Mouse (Mus musculus): ENCODE measurements at regions not wholly inside any gene's neighbourhood (a gene's known extent, or its start where the extent isn't known, plus 50 kb on each side); places are given as distances from the start of the nearest gene placed in this dataset.

- H3K9ac ChIP-seq, result no peak overlapping the region
- 49% methylated on average over 2 of the region's 2 CpGs for WGBS (ENCODE audit: insufficient replicate concordance)
- peak overlapping the region; percentile 24 for H3K27ac ChIP-seq
- ATAC-seq (ENCODE audit: low read depth) (no peak), DNase-seq (no peak)
- H3K4me3 ChIP-seq (replicated peaks), result no peak overlapping the region
- peaks cover 14% of the 10 kb centered on the region for H3K4me1 ChIP-seq (replicated peaks)
- H3K27me3 ChIP-seq, result no peaks in the 10 kb centered on the region
- no peaks in the 10 kb centered on the region for H3K9me3 ChIP-seq (replicated peaks)
- H3K4me2 ChIP-seq, result no peak overlapping the region
- no peaks in the 10 kb centered on the region for H3K36me3 ChIP-seq
Observed at GRCm38 (mm10) chr10:118751110-118751509, 118.9 kb downstream of the Dyrk2 start.

- H3K27ac ChIP-seq, result no peak overlapping the region
- H3K9ac ChIP-seq, result no peak overlapping the region
- no peaks in the 10 kb centered on the region for H3K9me3 ChIP-seq (replicated peaks)
- no peak for DNase-seq
- peaks cover 8% of the 10 kb centered on the region for H3K4me1 ChIP-seq (replicated peaks)
- ATAC-seq (ENCODE audit: low read depth), result no peak
- no peaks in the 10 kb centered on the region for H3K36me3 ChIP-seq
- H3K27me3 ChIP-seq, result no peaks in the 10 kb centered on the region
- H3K4me2 ChIP-seq, result no peak overlapping the region
- no peak overlapping the region for H3K4me3 ChIP-seq (replicated peaks)
- 70% methylated on average over 5 of the region's 5 CpGs for WGBS (ENCODE audit: insufficient replicate concordance)
Observed at GRCm38 (mm10) chr10:118753061-118753775, 116.8 kb downstream of the Dyrk2 start.

- ATAC-seq (ENCODE audit: low read depth) (no peak), DNase-seq (no peak)
- Histone ChIP-seq H3K9me3 (replicated peaks) (no peaks in the 10 kb centered on the region), H3K4me3 (replicated peaks) (no peak overlapping the region), H3K27ac (no peak overlapping the region), H3K9ac (no peak overlapping the region), H3K4me1 (replicated peaks) (peaks cover 2% of the 10 kb centered on the region; the same call in 1 of the 2 replicates), H3K27me3 (no peaks in the 10 kb centered on the region), H3K4me2 (no peak overlapping the region), H3K36me3 (no peaks in the 10 kb centered on the region)
- 85% methylated on average over 13 of the region's 13 CpGs for whole genome bisulfite sequencing (ENCODE audit: insufficient replicate concordance)
Observed at GRCm38 (mm10) chr10:118754791-118755190, 115.2 kb downstream of the Dyrk2 start.

- WGBS (ENCODE audit: insufficient replicate concordance), result 79% methylated on average over 18 of the region's 18 CpGs
- DNase-seq, result no peak
- no peak for ATAC-seq (ENCODE audit: low read depth)
Observed at GRCm38 (mm10) chr10:118758825-118759471, 111.1 kb downstream of the Dyrk2 start.

GRCm38 (mm10) chr10:118760441-118760840 is 109.6 kb downstream of the Dyrk2 start:
- WGBS (ENCODE audit: insufficient replicate concordance), result 70% methylated on average over 8 of the region's 8 CpGs
- Histone ChIP-seq H3K27me3 (no peaks in the 10 kb centered on the region), H3K4me3 (replicated peaks) (no peak overlapping the region)

More at GRCm38 (mm10) chr10:118758825-118759471, 111.1 kb downstream of the Dyrk2 start:
- Histone ChIP-seq H3K36me3 (no peaks in the 10 kb centered on the region), H3K4me2 (no peak overlapping the region), H3K9ac (no peak overlapping the region), H3K4me3 (replicated peaks) (no peak overlapping the region), H3K4me1 (replicated peaks) (peaks cover 9% of the 10 kb centered on the region), H3K9me3 (replicated peaks) (no peaks in the 10 kb centered on the region), H3K27me3 (no peaks in the 10 kb centered on the region), H3K27ac (no peak overlapping the region)

GRCm38 (mm10) chr10:118761101-118761868 is 108.7 kb downstream of the Dyrk2 start:
- H3K4me2 ChIP-seq, result no peak overlapping the region
- peak overlapping the region; percentile 53 for H3K27ac ChIP-seq
- H3K4me1 ChIP-seq (replicated peaks), result peaks cover 23% of the 10 kb centered on the region
- H3K9me3 ChIP-seq (replicated peaks), result no peaks in the 10 kb centered on the region
- H3K4me3 ChIP-seq (replicated peaks), result no peak overlapping the region
- H3K36me3 ChIP-seq, result no peaks in the 10 kb centered on the region
- no peak for DNase-seq
- 34% methylated on average over 10 of the region's 10 CpGs for WGBS (ENCODE audit: insufficient replicate concordance)
- peak; percentile 31; the same call in 1 of the 2 replicates for ATAC-seq (ENCODE audit: low read depth)
- H3K9ac ChIP-seq, result no peak overlapping the region
- no peaks in the 10 kb centered on the region for H3K27me3 ChIP-seq

More at GRCm38 (mm10) chr10:118760441-118760840, 109.6 kb downstream of the Dyrk2 start:
- no peak overlapping the region for H3K27ac ChIP-seq
- no peaks in the 10 kb centered on the region for H3K9me3 ChIP-seq (replicated peaks)
- DNase-seq (no peak), ATAC-seq (ENCODE audit: low read depth) (no peak)
- H3K36me3 ChIP-seq, result no peaks in the 10 kb centered on the region
- H3K4me2 ChIP-seq, result no peak overlapping the region
- H3K9ac ChIP-seq, result no peak overlapping the region
- H3K4me1 ChIP-seq (replicated peaks), result peaks cover 14% of the 10 kb centered on the region

- H3K4me1 ChIP-seq (replicated peaks), result peaks cover 32% of the 10 kb centered on the region
- no peaks in the 10 kb centered on the region; the same call in 1 of the 2 replicates for H3K9me3 ChIP-seq (replicated peaks)
- no peak overlapping the region for H3K4me3 ChIP-seq (replicated peaks)
- DNase-seq, result no peak
- peak overlapping the region; percentile 63; the same call in 1 of the 2 replicates for H3K27ac ChIP-seq
- H3K36me3 ChIP-seq, result no peaks in the 10 kb centered on the region
- ATAC-seq (ENCODE audit: low read depth), result no peak
- no peak overlapping the region for H3K4me2 ChIP-seq
- WGBS (ENCODE audit: insufficient replicate concordance), result 76% methylated on average over 9 of the region's 9 CpGs
- H3K9ac ChIP-seq, result no peak overlapping the region
- H3K27me3 ChIP-seq, result no peaks in the 10 kb centered on the region
Observed at GRCm38 (mm10) chr10:118765051-118765450, 105.0 kb downstream of the Dyrk2 start.

GRCm38 (mm10) chr10:118765544-118766441 is 104.2 kb downstream of the Dyrk2 start:
- no peak overlapping the region for H3K9ac ChIP-seq
- peak; percentile 18 for DNase-seq

GRCm38 (mm10) chr10:118766826-118767225 is 103.2 kb downstream of the Dyrk2 start:
- Histone ChIP-seq H3K4me1 (replicated peaks) (peaks cover 23% of the 10 kb centered on the region), H3K27me3 (no peaks in the 10 kb centered on the region), H3K4me2 (no peak overlapping the region), H3K36me3 (no peaks in the 10 kb centered on the region), H3K9me3 (replicated peaks) (no peaks in the 10 kb centered on the region; the same call in 1 of the 2 replicates), H3K9ac (no peak overlapping the region), H3K27ac (0 out of 2 replicates have a peak overlapping the region, but pooled peaks have one; percentile 63), H3K4me3 (replicated peaks) (no peak overlapping the region)
- DNase-seq (no peak), ATAC-seq (ENCODE audit: low read depth) (no peak)
- WGBS (ENCODE audit: insufficient replicate concordance), result 59% methylated on average over 7 of the region's 7 CpGs

More at GRCm38 (mm10) chr10:118765544-118766441, 104.2 kb downstream of the Dyrk2 start:
- no peaks in the 10 kb centered on the region; the same call in 1 of the 2 replicates for H3K9me3 ChIP-seq (replicated peaks)
- peak; percentile 79 for ATAC-seq (ENCODE audit: low read depth)
- no peaks in the 10 kb centered on the region for H3K36me3 ChIP-seq
- no peaks in the 10 kb centered on the region for H3K27me3 ChIP-seq
- H3K4me2 ChIP-seq, result no peak overlapping the region
- peaks cover 32% of the 10 kb centered on the region for H3K4me1 ChIP-seq (replicated peaks)
- H3K4me3 ChIP-seq (replicated peaks), result no peak overlapping the region
- peak overlapping the region; percentile 63 for H3K27ac ChIP-seq
- 13% methylated on average over 14 of the region's 14 CpGs for WGBS (ENCODE audit: insufficient replicate concordance)

GRCm38 (mm10) chr10:118769751-118770150 is 100.3 kb downstream of the Dyrk2 start:
- ATAC-seq (ENCODE audit: low read depth) (no peak), DNase-seq (no peak)
- no peaks in the 10 kb centered on the region for H3K36me3 ChIP-seq
- H3K4me3 ChIP-seq (replicated peaks), result no peak overlapping the region
- 81% methylated on average over 4 of the region's 4 CpGs for WGBS (ENCODE audit: insufficient replicate concordance)
- no peaks in the 10 kb centered on the region for H3K27me3 ChIP-seq
- H3K9me3 ChIP-seq (replicated peaks), result no peaks in the 10 kb centered on the region; the same call in 1 of the 2 replicates
- peak overlapping the region; percentile 52; the same call in 1 of the 2 replicates for H3K9ac ChIP-seq
- no peak overlapping the region for H3K27ac ChIP-seq
- no peak overlapping the region for H3K4me2 ChIP-seq
- H3K4me1 ChIP-seq (replicated peaks), result peaks cover 23% of the 10 kb centered on the region
